Mouse (Mus musculus) adrenal gland (tissue): ENCODE measurements around the gene Unc93b1.
"Not testable (repeated sequence)": the region's sequence is repeated elsewhere in the genome, so short reads cannot be mapped to it uniquely, and the experiment has no call there.

Source experiments
- intact Hi-C: fragments of 180-260 bp; cut with DNase I; formaldehyde crosslinking; loops from one replicate; pipeline ENCODE4 v1.15.1; 2025

The Unc93b1 gene

GRCm38 (mm10) chr19:3942986-3943735, 8.2 kb downstream of the Unc93b1 start:
- intact Hi-C loops = no loop called here

- intact Hi-C loops = loop anchor here (2.0 kb wide), 2 partner anchors 35 to 67 kb away; partner anchors contain the start of gene Ndufv1
These were observed 11.0 kb downstream of the Unc93b1 start for GRCm38 (mm10) chr19:3945872-3946564.

GRCm38 (mm10) chr19:3946715-3947114, 11.7 kb downstream of the Unc93b1 start:
- intact Hi-C loops = loop anchor here (2.0 kb wide), 2 partner anchors 34 to 66 kb away; partner anchors contain the start of gene Ndufv1

- intact Hi-C loops = loop anchor here (2.0 kb wide), 2 partner anchors 33 to 65 kb away; partner anchors contain the start of gene Ndufv1
These were observed 12.8 kb downstream of the Unc93b1 start for GRCm38 (mm10) chr19:3947813-3948212.

- intact Hi-C loops = no loop called here
These were observed 13.6 kb downstream of the Unc93b1 start for GRCm38 (mm10) chr19:3948546-3948945.

GRCm38 (mm10) chr19:3950331-3950730, 15.3 kb downstream of the Unc93b1 start:
- intact Hi-C loops = no loop called here

- intact Hi-C loops = no loop called here
These were observed 16.5 kb downstream of the Unc93b1 start for GRCm38 (mm10) chr19:3951461-3951860.

- intact Hi-C loops = no loop called here
These were observed 17.1 kb downstream of the Unc93b1 start for GRCm38 (mm10) chr19:3952099-3952498.

GRCm38 (mm10) chr19:3955033-3955432, 20.0 kb downstream of the Unc93b1 start:
- intact Hi-C loops = no loop called here

GRCm38 (mm10) chr19:3955804-3956203, 20.8 kb downstream of the Unc93b1 start:
- intact Hi-C loops = no loop called here

GRCm38 (mm10) chr19:3957296-3958036, 22.5 kb downstream of the Unc93b1 start:
- intact Hi-C loops = not testable (repeated sequence)

- intact Hi-C loops = no loop called here
These were observed 23.5 kb downstream of the Unc93b1 start, which contains the start of gene Aldh3b3 for GRCm38 (mm10) chr19:3958470-3958869. Gene Aldh3b3, plus strand, starts transcription at chr19:3958645.

- intact Hi-C loops = no loop called here
These were observed 24.0 kb downstream of the Unc93b1 start for GRCm38 (mm10) chr19:3959030-3959429.

GRCm38 (mm10) chr19:3960211-3960610, 25.2 kb downstream of the Unc93b1 start:
- intact Hi-C loops = no loop called here

- intact Hi-C loops = not testable (repeated sequence)
These were observed 26.8 kb downstream of the Unc93b1 start for GRCm38 (mm10) chr19:3961805-3962204.

GRCm38 (mm10) chr19:3962469-3962868, 27.5 kb downstream of the Unc93b1 start:
- intact Hi-C loops = no loop called here

GRCm38 (mm10) chr19:3964030-3964429, 29.0 kb downstream of the Unc93b1 start:
- intact Hi-C loops = no loop called here

GRCm38 (mm10) chr19:3966330-3967075, 31.5 kb downstream of the Unc93b1 start:
- intact Hi-C loops = no loop called here

- intact Hi-C loops = no loop called here
These were observed 32.3 kb downstream of the Unc93b1 start for GRCm38 (mm10) chr19:3967258-3967657.

GRCm38 (mm10) chr19:3972229-3972628, 37.2 kb downstream of the Unc93b1 start, which contains the start of gene Aldh3b2:
Gene Aldh3b2, plus strand, starts transcription at chr19:3972328.
- intact Hi-C loops = no loop called here

GRCm38 (mm10) chr19:3974608-3975007, 39.6 kb downstream of the Unc93b1 start:
- intact Hi-C loops = not testable (repeated sequence)
